Mouse (Mus musculus) spleen, adult 2 months (tissue): Measurements from ENCODE around the gene Gm20388.

Experiments used
- CTCF ChIP-seq: fragments of 200-500 bp; IDR thresholded peaks from 2 replicates; pipeline ENCODE4 v1.5.1; 2011; ENCODE audit warnings: mild to moderate bottlenecking, inconsistent platforms; ENCODE audit not compliant: insufficient read depth, insufficient read length, insufficient replicate concordance; ENCODE audit errors: extremely low read depth
- POLR2A ChIP-seq: fragments of 200-500 bp; IDR thresholded peaks from 2 replicates; pipeline ENCODE4 v1.6.1; 2011; ENCODE audit warnings: low read depth, low read length, inconsistent platforms

- no peak for TF ChIP-seq POLR2A
- no peak for TF ChIP-seq CTCF
Measured at GRCm38 (mm10) chr8:120006645-120007160, 96.1 kb downstream of the Gm20388 start.
